Mouse (Mus musculus) c-Kit-positive CD71-positive TER-119-positive erythroid progenitor cells, embryonic 14.5 days (primary cell): ENCODE data around the gene Gm5152.
"Not testable (repeated sequence)": the region's sequence is repeated elsewhere in the genome, so short reads cannot be mapped to it uniquely, and the experiment has no call there.

Experiments used
- DNase-seq: peaks from one replicate; pipeline ENCODE4 v3.0.0-alpha.2; 2013; ENCODE audit warnings: low spot score

Gm5152 gene

DNA sequence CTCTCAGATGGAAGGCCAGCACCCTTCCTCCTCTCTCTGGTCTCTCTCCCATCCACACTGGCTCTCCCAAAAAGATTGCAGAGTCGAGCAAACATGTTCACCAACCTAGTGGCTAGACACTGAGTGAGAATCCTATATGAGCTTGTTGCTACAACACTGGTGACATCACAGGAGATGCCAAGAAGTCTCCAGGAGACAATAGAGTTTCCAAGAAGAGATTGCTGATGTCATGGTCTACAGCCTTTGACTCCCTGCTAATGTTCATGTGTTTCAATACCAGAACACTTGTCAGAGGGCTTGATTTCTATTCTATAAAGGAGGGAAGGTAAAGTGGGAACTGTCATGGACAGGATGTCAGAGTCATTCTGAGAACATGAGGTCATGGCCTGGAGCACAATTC lies at the start of gene Gm5152:
Gm5152 (minus strand) TSS at position 101 of the 400 bp plus-strand sequence.
- not testable (repeated sequence) for DNase-seq

DNA sequence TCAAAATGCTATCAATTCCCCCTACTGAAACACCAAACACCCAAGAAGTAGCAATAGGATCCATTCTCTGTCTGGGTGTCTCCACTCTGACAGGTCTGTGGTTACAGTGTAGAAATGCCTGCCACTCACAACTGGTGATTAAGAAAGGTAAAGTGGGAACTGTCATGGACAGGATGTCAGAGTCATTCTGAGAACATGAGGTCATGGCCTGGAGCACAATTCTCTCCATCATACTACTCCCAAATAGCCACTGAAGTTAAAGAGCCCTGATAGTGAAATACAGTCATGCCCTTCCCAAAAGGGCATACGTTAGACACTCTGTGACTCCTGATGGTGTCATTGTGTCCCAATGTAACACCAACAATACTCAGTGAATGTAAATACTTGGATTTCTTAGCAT lies 8.4 kb upstream of the Gm5152 start:
- DNase-seq = not testable (repeated sequence)

DNA sequence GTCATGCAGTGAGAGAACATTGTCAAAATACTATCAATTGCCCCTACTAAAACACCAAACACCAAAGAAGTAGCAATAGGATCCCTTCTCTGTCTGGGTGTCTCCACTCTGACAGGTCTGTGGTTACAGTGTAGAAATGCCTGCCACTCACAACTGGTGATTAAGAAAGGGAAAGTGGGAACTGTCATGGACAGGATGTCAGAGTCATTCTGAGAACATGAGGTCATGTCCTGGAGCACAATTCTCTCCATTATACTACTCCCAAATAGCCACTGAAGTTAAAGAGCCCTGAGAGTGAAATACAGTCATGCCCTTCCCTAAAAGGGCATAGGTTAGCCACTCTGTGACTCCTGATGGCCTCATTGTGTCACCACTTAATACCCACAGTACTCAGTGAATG lies 556 bp downstream of the Gm5152 start:
- not testable (repeated sequence) for DNase-seq

DNA sequence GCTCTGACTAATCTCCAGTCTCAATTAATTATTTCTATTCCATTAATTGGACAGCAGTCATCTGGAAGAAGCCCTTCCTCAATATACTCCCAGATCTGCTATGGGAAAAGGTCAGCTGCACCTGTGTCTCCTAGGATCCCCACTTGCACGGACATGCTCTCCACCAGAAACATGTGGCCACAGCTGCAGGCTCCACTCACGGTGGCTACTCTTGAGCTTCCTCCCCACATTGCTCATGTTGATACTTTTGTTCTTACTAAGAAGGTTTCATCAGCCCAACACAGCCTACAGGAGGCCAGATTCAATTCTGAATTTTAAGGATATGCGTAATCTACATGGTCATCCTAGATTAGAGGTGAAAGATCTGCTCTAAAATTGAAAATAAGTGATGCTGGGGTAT lies 5.9 kb downstream of the Gm5152 start:
- not testable (repeated sequence) for DNase-seq

DNA sequence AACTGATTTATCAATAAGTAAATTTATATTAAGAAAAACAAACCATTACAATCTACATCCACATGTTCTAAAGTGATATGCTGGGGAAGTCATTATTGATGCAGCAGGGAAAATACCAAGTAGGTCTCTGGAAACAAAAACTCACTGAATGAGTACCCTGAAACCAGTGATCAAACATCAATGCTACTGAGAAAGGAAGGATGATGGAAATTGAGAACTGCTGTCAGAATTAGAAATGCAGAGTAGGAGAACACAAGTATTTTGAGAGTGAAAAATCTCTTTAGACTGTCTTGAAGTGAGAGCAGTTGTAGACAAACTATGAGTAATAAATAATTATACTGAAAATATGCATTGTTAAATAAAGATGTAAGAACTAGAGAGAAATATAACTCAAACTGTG lies 26.0 kb downstream of the Gm5152 start:
- no peak for DNase-seq

DNA sequence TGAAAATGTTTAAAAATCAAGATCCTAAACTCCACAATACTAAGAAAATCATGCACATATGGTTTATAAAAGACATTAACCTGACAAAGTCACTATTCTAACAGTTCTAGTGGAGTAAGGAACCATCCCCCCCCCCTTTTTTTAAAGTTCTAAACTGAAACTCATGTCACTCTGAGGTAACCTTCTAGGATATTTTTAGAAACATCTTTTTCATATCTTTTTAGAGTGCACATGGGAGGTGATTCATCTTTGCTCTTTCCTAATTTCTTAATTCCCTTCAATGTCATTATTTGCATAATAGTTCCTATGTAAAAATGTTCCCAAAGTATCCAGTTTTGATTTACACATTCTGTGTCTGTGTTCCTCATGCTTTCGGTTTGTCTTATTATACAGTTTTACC lies 43.3 kb downstream of the Gm5152 start:
- DNase-seq = no peak

DNA sequence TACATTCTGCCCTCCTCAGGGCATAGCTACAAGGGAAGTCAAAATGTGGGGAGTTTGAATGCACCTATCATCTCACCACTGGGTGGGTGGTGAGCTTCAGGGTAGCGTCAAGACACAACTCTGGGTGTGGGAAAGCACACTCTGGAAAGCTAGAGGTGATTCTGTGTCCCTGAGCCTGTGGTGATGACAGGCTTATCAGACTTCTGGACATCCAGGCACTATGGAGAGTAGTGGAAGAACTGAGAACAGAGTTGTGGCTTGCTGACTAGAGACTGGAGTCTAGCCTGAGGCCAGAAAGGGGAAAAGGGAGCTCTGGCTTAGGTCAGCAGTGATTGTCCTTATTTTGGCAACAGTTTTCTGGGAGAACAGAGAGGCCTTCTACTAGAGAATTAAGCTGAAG lies 49.4 kb downstream of the Gm5152 start:
- DNase-seq = no peak
